Mouse (Mus musculus) neural tube, embryonic 10.5 days (tissue): Measurements from ENCODE around the gene Taf10.

ENCODE experiments used
- DNase-seq: peaks from one replicate; pipeline ENCODE4 v3.0.0-alpha.2; 2017; ENCODE audit warnings: low spot score; ENCODE audit errors: extremely low spot score

Gene Taf10

DNA sequence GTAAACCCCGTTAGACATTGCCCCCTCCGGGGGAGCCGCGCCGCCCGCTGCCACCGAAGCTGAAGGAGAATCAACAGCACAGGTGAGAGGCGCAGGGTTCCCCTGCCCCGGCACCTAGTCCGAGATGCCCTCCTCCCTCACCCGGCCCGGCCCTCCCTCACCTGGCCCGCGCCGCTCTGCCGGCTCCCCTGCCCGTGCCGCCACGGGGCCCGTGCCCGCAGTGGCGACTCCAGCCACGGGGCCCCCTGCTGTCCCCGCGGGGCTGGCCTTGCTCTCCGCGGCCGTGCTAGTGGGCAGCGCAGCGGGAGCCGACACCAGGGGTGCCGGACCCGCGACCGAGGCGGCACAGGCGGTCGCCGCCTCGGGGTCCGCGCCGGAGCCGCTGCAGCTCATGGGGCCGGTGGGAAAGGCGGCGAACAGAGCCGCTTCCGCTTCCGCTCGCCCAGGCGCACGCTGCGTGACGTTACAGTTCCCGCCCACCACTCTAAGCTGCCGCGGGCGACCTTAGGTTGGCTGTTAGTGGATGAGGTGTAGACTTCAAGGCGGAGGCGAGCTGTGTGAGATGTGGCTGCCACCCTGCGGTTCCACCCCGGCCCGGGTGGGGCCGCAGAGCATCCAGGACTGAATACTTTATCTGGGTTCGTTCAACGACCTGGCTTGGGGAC is at the start of gene Taf10:
Taf10 (minus strand) TSS at position 436 of the 665 bp plus-strand sequence.
- DNase-seq, result peak; percentile 90

GRCm38 (mm10) chr7:105793701-105794100 is 49.5 kb upstream of the Taf10 start:
- DNase-seq, result no peak

GRCm38 (mm10) chr7:105791147-105791546 is 47.0 kb upstream of the Taf10 start:
- DNase-seq, result no peak

GRCm38 (mm10) chr7:105787285-105788140 is 43.4 kb upstream of the Taf10 start, which contains the start of gene Dchs1:
TSS of gene Dchs1 (minus strand) at chr7:105787654.
- peak; percentile 64 for DNase-seq

GRCm38 (mm10) chr7:105786506-105787284 is 42.5 kb upstream of the Taf10 start:
- DNase-seq, result peak; percentile 45

DNA sequence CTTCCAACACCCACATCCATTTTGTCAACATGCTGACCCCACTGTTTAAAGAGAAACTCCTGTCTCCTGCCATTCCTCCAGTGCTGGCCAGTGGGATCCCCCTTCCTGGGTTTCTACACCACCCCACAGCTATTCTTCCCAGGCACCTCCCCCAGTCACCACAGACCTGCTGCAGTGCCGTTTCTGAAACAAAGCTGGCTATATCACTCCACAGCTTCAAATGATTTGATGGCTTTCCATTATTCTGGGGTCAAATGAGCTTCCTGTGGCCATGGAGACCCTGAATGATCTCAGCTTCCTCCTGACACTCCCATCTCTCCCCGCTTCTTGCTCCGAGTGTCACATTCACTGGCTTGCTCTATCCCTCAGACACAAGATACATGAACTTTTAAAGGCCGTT is 40.4 kb upstream of the Taf10 start:
- DNase-seq, result no peak

DNA sequence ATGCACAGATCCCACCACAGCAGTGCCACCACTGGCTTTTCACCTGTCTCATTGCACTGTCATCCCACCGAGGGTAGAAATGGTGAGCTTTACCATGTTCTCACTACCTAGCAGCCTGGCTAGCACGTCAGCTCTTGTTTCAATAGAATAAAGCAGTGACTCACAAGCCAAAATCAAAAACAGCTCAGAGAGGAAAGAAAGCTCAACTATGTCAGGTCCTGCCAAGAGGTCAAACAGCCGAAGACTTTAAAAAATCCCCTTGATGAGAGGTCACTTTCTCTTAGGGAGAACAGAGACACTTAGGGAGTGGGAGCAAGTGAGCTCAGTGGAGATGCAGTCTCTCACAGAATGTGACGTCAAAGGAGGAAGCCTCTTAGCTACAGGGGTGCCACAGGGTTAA is 39.7 kb upstream of the Taf10 start:
- no peak for DNase-seq

GRCm38 (mm10) chr7:105778553-105779265 is 34.5 kb upstream of the Taf10 start:
- no peak for DNase-seq

DNA sequence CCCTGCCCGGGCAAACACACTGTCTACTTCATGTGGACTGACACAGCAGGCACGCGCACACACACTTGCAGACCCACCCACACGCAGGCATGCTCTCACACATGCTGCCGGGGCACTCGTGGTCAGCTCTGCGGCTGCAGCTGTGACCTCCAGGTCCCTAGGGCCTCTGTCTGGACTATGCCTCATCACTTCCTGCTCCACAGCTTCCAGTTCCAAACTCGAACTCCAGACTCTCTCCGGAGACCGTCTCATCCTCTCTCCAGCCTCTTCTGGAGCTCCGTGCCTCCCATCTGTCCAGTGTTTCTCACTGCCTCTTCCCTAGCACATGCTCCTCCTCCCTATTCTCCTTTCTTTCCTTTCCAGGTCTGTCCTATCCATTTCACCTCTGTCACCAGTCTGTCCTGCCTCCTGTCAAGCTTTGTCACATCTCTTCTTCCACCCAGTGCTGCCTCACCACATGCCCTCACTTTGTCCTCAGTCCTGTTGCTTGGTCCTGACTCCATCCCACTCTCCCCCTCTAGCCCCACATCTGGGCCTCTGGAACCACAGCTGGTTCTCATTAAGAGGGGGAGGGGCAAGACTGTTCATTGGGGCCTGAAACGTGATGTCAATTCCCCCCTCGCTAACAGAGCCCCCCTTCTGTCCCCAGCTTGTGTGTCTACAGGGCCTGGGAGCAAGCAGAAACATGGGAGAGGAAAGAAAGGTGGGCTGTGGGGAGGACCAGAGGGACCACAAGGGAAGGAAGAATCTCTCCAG is 33.8 kb upstream of the Taf10 start:
- peak; percentile 84 for DNase-seq

- no peak for DNase-seq
Observed at GRCm38 (mm10) chr7:105777316-105777715, 33.2 kb upstream of the Taf10 start.

GRCm38 (mm10) chr7:105776026-105776425 is 31.9 kb upstream of the Taf10 start:
- no peak for DNase-seq

DNA sequence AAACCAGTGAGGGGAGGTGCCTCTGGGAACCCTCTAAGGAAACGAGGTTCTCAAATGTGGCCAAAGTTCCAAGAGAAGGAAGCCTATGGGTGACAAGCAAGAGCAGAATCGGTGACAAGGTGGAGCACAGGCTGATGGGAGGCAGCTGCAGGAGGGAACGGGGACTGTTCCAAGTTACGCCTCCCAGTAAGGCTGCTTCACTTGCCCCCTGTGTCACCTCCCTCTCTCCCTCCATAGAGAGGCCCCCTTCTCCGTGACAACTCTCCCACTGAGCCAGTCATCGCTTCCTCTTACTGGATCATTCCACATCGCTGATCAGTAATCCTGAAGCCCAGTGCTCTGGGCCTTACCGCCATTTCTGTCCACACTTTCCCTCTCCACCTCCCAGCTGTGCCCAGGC is 30.5 kb upstream of the Taf10 start:
- DNase-seq, result no peak

DNA sequence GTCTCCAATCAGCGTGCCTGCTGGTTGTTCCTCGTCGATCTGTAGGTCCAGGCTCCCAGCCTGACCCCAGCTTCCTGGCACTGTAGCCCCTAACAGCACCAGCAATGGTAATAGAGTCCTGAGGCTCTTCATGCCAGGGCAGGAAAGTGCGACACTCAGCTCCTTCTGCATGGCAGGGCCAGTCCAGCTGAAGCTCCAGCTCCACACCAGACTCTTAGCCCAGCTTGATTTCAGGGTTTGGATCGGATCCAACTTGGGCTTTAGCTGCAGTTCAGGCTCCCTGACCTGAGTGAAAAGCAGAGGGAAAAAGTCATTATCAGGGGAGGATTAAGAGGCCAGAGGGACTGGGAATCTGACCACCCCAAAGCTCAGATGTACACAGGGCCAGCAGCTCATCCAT is 28.9 kb upstream of the Taf10 start:
- DNase-seq, result no peak

- DNase-seq, result no peak
Observed at GRCm38 (mm10) chr7:105772331-105772730, 28.2 kb upstream of the Taf10 start.

DNA sequence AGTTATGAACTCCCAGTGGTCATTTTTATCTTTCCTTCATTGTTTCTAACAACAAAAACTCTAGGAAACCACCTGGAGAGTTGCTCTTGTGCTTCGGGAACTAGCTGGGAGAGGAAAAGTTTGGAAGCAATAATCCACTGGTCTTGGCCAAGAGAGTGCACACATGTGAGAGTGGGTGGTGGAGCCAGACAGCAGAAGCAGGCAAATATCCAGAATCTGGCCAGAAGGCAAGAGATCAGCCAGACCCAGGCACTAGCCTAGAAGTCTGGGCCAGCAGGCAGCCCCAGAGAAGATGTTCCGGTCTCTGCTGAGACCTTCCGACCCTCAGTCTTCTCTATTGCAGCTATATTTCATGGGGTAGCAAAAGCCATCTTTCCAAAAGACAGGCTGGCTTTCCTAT is 25.8 kb upstream of the Taf10 start:
- no peak for DNase-seq

- peak; percentile 42 for DNase-seq
Observed at GRCm38 (mm10) chr7:105767729-105768165, 23.6 kb upstream of the Taf10 start.

- no peak for DNase-seq
Observed at GRCm38 (mm10) chr7:105764331-105764730, 20.2 kb upstream of the Taf10 start.

DNA sequence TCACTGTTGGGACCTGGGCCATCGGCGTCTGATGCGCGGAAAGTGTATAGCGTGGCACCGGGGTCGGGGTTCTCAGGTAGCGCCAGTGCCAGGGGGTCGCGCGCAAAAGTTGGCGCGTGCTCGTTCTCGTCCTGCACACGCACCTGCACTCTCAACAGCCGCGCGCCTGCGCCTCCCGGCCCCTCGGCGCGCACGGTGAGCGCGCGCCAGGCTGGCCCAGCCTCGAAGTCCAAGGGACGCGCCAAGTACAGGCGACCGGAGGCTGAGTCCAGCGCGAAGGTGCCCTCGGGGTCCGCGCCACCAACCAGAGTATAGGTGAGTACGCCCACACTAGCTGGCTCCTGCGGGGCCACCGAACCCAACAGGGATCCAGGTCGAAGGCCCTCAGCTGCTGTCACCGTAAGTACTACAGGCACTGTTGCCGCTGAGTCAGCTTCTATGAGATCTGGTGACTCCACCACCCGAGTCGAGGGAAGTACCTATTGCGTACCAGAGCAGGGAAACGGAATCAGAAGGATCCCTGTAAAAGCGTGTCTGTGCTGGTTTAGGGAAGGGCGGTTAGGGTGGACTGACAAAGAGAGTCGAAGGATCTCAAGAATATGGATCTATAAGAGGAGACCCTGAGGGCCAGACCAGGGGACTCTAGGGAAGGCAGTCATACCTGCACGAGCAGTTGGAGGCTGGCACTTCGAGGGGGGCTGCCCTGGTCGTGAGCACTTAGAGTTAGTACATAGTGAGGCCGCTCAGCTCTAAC is 18.5 kb upstream of the Taf10 start:
- no peak for DNase-seq

DNA sequence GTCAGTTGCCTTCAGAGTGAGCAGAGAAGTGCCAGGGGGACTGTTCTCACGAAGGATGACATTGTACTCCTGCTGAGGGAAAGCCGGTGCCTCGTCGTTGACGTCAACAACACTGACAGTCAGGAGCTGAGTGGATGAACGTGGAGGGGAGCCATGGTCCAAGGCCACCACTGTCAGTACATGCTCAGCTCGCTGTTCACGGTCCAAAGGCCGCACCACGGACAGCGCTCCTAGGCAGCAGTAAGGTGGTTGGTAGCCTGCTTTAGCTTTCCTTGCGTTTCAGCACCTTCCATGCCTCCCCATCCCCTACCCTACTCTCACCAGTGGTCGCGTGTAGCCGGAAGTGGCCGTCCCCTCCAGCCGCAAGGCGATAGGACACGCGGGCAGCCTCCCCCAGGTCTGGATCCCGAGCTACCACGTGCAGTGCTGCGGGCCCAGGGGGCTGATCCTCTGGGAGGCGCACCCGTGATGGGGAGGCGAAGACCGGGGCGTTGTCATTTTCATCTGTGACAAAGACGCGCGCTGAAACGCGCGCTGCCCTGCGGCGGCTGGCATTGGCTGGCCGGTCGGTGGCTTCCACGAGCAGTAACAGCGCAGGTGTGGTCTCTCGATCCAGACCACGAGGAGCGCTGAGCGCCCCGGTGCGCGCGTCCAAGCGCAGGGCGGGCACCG is 17.8 kb upstream of the Taf10 start:
- no peak for DNase-seq
